Mouse (Mus musculus): ENCODE measurements around the gene Zfp574.
"Not testable (repeated sequence)": the region's sequence is repeated elsewhere in the genome, so short reads cannot be mapped to it uniquely, and the experiment has no call there.

Zfp574 gene

GRCm38 (mm10) chr7:25071979-25072715, at the start of gene Zfp574, which contains the start of gene Grik5:
Gene Zfp574 (plus strand): TSS chr7:25072567.
Gene Grik5 (minus strand): TSS chr7:25072346.
- peak; percentile 60 for DNase-seq (ENCODE audit: low spot score)

GRCm38 (mm10) chr7:25025855-25026439, 46.4 kb upstream of the Zfp574 start:
- DNase-seq (ENCODE audit: low spot score): peak; percentile 66

DNA sequence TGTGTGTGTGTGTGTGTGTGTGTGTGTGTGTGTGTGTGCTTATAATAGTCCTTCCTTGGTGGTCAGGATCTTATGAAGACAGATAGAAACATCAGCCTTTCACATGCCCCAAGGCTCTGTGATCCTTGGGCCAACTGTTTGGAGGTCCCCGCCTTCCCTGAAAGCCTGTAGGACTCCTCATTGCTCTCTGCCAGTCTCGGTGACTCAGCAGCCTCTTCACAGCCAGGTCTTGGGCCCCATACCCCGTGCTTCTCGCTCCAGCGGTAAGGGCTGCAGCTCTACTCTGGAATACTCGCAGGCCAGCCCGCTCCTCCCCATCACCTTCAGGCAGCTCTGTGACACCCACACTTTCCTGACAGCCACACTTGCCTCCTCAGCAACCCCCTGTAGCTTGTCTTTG, 45.9 kb upstream of the Zfp574 start:
- no peak for DNase-seq (ENCODE audit: low spot score)

GRCm38 (mm10) chr7:25030032-25030753, 42.2 kb upstream of the Zfp574 start:
- peak; percentile 89 for DNase-seq (ENCODE audit: low spot score)

DNA sequence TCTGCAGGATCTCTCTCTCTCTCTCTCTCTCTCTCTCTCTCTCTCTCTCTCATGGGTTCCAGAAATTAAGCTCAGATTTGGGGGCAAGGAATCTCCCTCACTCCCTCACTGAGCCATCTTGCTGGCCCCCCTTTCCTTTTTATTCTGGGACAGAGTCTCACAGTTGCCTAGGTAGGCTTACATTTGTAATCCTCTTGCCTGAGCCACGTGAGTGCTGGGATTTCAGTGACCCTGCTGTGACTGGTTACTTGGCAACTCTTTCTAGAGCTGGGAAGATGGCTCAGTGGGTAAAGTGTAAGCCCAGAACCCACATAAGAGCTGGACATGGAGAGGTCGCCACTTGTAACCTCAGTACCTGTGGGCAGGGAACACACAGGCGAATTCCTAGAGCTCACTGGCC, 40.8 kb upstream of the Zfp574 start:
- no peak for DNase-seq (ENCODE audit: low spot score)

- DNase-seq (ENCODE audit: low spot score): no peak
These were observed 37.6 kb upstream of the Zfp574 start for GRCm38 (mm10) chr7:25034796-25035195.

- DNase-seq (ENCODE audit: low spot score): peak; percentile 86
These were observed 36.5 kb upstream of the Zfp574 start for GRCm38 (mm10) chr7:25035916-25036315.

- DNase-seq (ENCODE audit: low spot score): no peak
These were observed 30.4 kb upstream of the Zfp574 start for GRCm38 (mm10) chr7:25041921-25042320.

DNA sequence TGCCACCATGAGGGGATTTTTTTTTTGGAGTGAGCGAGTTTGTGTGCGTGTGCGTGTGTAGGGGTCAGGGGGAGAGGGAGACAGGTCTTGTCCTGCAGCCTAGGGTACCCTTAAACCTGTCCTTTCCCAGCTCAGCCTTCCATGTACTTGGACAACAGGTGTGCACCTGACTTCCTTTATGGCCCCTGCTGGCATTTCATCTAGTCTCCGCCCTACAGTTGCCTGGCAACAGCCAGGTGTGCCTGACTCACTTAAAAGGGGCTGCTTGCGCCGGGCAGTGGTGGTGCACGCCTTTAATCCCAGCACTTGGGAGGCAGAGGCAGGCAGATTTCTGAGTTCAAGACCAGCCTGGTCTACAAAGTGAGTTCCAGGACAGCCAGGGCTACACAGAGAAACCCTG, 27.8 kb upstream of the Zfp574 start:
- not testable (repeated sequence) for DNase-seq (ENCODE audit: low spot score)

- DNase-seq (ENCODE audit: low spot score): no peak
These were observed 25.0 kb upstream of the Zfp574 start for GRCm38 (mm10) chr7:25047363-25047762.

DNA sequence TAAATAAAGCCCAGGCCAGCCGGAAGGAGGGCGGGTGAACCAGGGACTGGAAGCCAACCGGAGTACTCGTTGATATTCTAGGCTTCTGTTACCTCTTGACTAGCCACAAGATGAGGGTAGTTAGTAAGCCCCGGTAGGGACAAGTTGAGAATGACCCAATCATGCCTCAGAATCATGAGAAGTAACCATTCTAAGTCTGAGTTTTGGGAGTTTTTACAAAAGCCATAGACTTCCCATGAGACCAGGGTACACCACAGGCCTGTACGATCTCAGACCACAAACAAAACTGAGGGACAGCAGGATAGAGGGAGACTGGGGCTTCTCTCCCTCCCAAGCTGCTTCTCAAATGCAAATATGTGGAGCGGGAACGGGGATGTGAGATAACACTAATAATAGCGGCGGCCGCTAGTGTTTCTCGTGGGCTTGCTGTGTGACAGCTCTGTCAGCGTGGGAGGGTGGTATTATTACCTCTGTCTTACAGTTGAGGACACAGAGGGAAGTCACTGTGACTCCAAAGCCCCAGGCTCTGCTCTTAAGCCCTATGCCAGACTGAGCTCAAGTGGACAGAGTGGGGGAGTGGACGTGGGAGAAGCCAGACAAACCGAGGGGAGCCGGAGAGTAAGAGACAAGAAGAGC, 23.0 kb upstream of the Zfp574 start:
- DNase-seq (ENCODE audit: low spot score): no peak

DNA sequence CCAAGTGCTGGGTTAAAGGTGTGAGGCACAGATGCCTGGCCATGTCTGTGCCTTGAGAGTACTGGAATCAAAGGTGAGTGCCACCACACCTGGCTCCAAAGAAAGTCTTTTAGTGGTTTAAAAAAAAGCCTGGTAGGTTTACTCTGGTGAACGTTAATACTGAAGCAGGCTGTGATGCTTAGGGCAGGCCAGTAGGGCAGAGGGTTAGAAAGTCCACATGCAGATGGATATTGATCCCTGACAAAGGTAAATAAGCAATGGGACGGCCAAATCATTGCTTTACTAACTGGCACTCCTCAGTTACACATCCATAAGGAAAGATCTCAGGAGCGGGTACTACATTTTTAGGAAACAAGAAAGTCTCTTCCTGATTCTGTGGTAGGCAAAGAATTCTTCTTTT, 19.8 kb upstream of the Zfp574 start:
- DNase-seq (ENCODE audit: low spot score): no peak

GRCm38 (mm10) chr7:25056951-25057350, 15.4 kb upstream of the Zfp574 start:
- no peak for DNase-seq (ENCODE audit: low spot score)

DNA sequence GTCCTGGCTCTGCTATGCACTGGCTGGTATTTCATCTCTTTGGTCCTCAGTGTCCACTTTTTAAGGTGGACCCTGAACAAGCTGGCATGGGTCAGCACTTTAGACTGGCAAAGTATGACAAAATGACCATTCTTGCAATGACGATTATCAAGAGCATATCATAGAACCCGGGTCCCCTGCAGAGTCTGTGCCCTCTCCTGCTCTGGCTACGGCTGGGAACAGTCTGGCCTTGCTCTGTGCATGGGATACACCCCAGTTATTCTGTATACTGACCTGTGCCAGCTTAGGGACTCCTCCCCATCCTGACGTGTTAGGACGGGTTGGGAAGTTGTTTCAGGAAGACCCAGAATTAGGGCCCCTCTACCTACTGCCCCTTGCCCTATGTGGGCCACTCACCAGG, 14.5 kb upstream of the Zfp574 start:
- no peak for DNase-seq (ENCODE audit: low spot score)

DNA sequence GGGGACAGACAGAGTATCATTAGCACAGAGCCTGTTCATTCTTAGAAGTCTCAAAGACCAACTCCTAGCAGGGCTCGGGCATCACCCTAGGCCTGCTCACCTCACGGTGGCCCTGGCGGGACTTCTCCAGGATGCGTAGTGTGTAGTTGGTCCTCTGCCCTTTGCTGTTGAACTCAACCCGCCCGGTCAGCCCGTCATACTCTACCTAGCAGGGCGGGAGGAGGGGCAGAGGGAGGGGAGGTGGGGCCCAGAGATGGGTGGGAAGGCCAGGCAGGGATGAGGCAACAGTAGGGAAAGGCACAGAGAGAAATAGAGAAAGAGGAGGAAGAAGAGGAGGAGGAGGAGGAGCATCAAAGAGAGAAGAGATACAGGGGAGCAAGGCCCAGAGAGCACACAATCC, 14.0 kb upstream of the Zfp574 start:
- DNase-seq (ENCODE audit: low spot score): no peak

- no peak for DNase-seq (ENCODE audit: low spot score)
These were observed 13.5 kb upstream of the Zfp574 start for GRCm38 (mm10) chr7:25058836-25059235.

GRCm38 (mm10) chr7:25063346-25063745, 9.0 kb upstream of the Zfp574 start:
- no peak for DNase-seq (ENCODE audit: low spot score)

- no peak for DNase-seq (ENCODE audit: low spot score)
These were observed 8.5 kb upstream of the Zfp574 start for GRCm38 (mm10) chr7:25063900-25064299.

DNA sequence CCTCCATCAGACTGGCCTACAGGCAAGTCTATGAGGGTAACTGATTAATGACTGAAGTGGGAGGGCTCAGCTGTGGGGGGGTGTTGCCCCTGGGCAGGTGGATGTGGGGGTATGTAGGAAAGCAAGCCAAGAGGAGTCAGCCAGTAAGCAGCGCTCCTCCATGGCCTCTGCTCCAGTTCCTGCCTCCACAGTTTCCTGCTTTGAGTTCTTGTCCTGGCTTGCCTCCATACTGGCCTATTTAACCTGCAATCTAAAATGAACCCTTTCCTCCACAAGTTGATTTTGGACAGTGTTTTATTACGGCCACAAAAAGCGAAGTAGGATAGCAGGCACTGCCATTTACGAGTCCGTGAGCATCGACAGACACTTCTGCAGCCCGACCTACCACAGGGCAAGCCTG, 5.0 kb upstream of the Zfp574 start:
- DNase-seq (ENCODE audit: low spot score): no peak

DNA sequence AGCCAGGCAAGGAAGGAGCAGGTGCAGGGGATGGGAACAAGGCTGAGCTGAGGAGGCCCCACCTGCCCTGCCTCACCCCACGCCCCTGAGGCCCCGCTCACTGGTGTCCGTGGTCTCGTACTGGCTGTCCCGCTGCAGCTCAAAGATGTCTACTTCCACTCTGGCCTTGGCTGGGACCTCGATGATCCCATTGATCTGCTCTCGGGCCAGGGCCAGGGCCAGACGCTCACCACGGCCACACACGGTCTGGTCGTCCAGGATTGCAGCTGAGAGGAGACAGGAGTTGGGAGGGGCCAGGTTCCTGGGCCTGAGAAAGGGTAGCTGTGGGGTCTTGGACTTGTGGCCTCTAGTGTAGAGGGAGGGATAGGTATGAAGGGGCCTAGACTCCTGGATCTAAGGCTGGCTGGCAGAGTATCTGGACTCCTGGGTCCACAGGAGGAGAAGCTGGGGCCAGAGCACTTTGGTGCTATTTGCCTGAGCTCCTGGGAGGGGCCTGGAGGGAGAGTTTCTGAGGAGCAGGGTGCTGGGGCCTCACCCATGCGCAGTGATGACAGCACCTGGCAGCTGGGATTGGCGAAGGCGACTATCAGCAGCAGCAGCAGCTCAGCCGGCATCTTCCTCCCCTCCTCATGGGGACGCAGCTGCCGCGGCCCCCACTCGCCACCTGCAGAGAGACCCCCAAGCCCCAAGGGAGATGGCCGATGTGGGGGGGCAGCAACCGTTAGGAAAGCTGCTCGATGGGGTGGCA, 4.3 kb upstream of the Zfp574 start:
- no peak for DNase-seq (ENCODE audit: low spot score)

- DNase-seq (ENCODE audit: low spot score): no peak
These were observed 3.6 kb upstream of the Zfp574 start for GRCm38 (mm10) chr7:25068724-25069123.
